ENCODE assay signal across 16 mouse cellular contexts in genomic region chr15:25806363-25806762, GRCm38 (mm10).
"Had no signal": no experiment of that assay in that cellular context is flagged by ENCODE, and none has a peak within 500 bp of the region (broad histone marks: within the 10 kb centered on the region; RNA-seq: fewer than 3 reads in every experiment).

No protein-coding gene starts in this region.

- H3K27ac ChIP-seq: lung, embryonic 15.5 days; macrophage; midbrain, embryonic 13.5 days; midbrain, embryonic 15.5 days; neural tube, embryonic 13.5 days; neural tube, embryonic 15.5 days had no signal

- H3K9ac ChIP-seq: liver, postnatal 0 days; lung, embryonic 15.5 days; midbrain, embryonic 13.5 days; midbrain, embryonic 15.5 days; neural tube, embryonic 13.5 days; neural tube, embryonic 15.5 days had no signal

- ATAC-seq: lung, postnatal 0 days had no signal

- H3K4me1 ChIP-seq: megakaryocyte, embryonic 14.5 days; midbrain, embryonic 13.5 days; midbrain, embryonic 15.5 days; neural tube, embryonic 15.5 days had no signal

- H3K27me3 ChIP-seq: lung, embryonic 15.5 days; megakaryocyte, embryonic 14.5 days; midbrain, embryonic 13.5 days; midbrain, embryonic 15.5 days; neural tube, embryonic 13.5 days; neural tube, embryonic 15.5 days had no signal

- DNase-seq: lung, adult 2 months; lung, postnatal 14 days; right cerebral cortex, postnatal 25 days; right cerebral cortex, postnatal 4 days; thymus, adult 18-20 months; thymus, postnatal 36 days had no signal

- H3K4me2 ChIP-seq: lung, embryonic 15.5 days; midbrain, embryonic 11.5 days; midbrain, embryonic 13.5 days; midbrain, embryonic 15.5 days; neural tube, embryonic 13.5 days; neural tube, embryonic 15.5 days had no signal

- H3K9me3 ChIP-seq: lung, embryonic 15.5 days; megakaryocyte, embryonic 14.5 days; midbrain, embryonic 13.5 days; midbrain, embryonic 15.5 days; neural tube, embryonic 13.5 days; neural tube, embryonic 15.5 days had no signal

- H3K4me3 ChIP-seq: lung, embryonic 15.5 days; megakaryocyte, embryonic 14.5 days; midbrain, embryonic 13.5 days; midbrain, embryonic 15.5 days; neural tube, embryonic 13.5 days; neural tube, embryonic 15.5 days had no signal
